Mouse (Mus musculus) adrenal gland (tissue): ENCODE data around the gene Mtmr4.

Experiments used
- intact Hi-C: fragments of 180-260 bp; cut with DNase I; formaldehyde crosslinking; loops from one replicate; pipeline ENCODE4 v1.15.1; 2025

Gene Mtmr4

DNA sequence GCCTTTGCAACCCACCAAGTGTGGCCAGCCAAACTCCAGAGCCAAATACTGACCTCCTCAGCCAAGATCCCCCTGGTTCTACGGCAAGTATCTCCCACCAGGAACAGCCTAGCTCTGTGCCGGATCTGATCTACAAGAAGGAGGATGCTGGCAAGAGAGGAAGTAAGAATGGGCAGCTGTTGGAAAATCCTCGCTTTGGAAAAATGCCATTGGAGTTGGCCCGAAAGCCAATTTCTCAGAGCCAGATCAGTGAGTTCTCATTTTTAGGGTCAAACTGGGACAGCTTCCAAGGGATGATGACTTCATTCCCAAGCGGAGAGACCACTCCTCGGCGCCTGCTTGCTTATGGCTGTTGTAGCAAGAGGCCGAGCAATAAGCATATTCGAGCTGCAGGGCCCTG is 19.6 kb downstream of the Mtmr4 start:
- intact Hi-C loops, result no loop called here

GRCm38 (mm10) chr11:87613972-87614371 is 22.0 kb downstream of the Mtmr4 start:
- intact Hi-C loops, result no loop called here

DNA sequence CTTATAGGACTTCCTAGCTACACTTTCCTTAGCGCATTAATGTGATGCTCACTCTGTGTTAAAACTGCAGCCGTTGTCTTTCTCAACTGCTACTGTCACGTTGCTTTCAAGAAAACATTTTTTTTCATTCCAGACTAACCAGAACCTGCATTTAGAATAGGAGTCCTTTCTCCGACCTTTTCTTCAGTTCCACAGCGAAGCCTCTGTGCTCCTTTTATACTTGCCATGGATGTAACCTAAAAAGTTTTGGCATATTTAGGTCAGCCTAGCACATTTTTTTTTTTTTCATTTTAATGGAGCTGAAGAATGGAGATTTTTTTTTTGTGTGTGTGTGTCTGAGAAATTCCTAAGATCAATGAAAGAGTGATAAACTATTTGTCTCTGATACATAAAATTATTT is 23.6 kb downstream of the Mtmr4 start:
- intact Hi-C loops, result no loop called here

GRCm38 (mm10) chr11:87615952-87616351 is 24.0 kb downstream of the Mtmr4 start:
- intact Hi-C loops, result no loop called here

- intact Hi-C loops, result no loop called here
These were observed 25.0 kb downstream of the Mtmr4 start, which contains the start of gene Hsf5 for GRCm38 (mm10) chr11:87616790-87617474. Gene Hsf5 (plus strand): TSS chr11:87617164.

DNA sequence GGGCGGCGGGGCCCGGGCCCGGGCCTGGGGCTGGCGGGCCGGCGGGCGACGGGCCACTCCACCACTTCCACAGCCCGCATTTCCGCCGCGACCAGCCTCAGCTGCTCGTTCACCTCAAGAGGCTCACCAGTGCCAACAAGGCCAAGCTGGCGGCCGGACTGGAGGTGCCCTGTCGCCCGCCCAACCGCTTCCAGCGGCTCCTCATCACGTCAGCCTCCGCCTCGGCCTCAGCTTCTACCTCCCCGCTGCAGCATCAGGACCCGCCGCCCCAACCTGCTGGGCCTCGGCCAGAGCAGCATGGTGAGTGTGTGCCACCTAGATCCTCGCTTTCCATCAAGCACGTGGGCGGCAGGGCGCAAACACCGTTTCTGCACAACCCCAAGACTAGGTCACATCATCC is 25.6 kb downstream of the Mtmr4 start:
- intact Hi-C loops, result no loop called here

GRCm38 (mm10) chr11:87623160-87623559 is 31.2 kb downstream of the Mtmr4 start:
- intact Hi-C loops, result no loop called here

DNA sequence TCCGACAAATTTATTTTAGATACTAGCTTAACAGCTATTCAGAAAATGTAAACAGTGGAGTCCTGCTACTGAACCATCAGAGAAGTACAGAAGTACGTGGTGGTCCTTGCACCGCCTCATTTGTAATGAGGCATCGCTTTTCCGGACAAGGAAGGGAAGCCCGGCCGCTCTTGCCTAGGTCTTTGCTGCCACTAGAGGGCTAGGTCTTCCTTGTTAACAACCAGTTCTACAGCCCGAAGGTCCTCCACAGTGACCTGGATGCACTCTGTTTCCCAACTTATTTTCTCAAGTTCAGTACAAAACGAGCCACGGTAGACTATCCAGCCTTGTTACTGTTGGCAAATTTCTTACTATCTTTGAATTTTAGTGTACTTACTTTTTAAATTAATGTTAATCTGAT is 37.9 kb downstream of the Mtmr4 start:
- intact Hi-C loops, result loop anchor here (5.0 kb wide), 1 partner anchor 142 kb away; no protein-coding TSS in a partner anchor

- intact Hi-C loops, result no loop called here
These were observed 46.8 kb downstream of the Mtmr4 start for GRCm38 (mm10) chr11:87638793-87639192.

GRCm38 (mm10) chr11:87639206-87639605 is 47.2 kb downstream of the Mtmr4 start:
- intact Hi-C loops, result no loop called here

DNA sequence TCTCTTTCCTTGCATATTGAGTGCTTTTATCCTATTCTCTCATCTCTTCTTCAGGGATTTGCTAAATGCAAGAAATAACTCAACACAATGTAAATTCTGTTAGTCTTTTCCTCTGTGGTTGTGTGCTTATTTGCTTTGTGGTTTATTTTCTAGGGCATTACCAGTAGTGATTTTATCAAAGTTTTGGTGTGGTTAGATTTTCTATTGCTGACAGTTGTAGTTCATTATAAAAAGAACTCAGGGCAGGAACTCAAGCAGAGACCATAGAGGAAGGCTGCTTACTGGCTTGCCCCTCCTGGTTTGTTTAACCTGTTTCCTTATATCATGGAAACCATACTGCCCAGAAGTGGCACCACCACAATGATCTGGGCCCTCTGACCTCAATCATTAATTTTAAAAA is 50.9 kb downstream of the Mtmr4 start:
- intact Hi-C loops, result no loop called here

- intact Hi-C loops, result no loop called here
These were observed 62.7 kb downstream of the Mtmr4 start for GRCm38 (mm10) chr11:87654693-87655092.

- intact Hi-C loops, result no loop called here
These were observed 67.3 kb downstream of the Mtmr4 start for GRCm38 (mm10) chr11:87659216-87659615.

- intact Hi-C loops, result loop anchor here (1.0 to 5.0 kb wide), 2 partner anchors 55 to 109 kb away; no protein-coding TSS in a partner anchor
These were observed 70.4 kb downstream of the Mtmr4 start, which contains the start of gene Rnf43 for GRCm38 (mm10) chr11:87662407-87662806. Gene Rnf43 (plus strand): TSS chr11:87662722.

DNA sequence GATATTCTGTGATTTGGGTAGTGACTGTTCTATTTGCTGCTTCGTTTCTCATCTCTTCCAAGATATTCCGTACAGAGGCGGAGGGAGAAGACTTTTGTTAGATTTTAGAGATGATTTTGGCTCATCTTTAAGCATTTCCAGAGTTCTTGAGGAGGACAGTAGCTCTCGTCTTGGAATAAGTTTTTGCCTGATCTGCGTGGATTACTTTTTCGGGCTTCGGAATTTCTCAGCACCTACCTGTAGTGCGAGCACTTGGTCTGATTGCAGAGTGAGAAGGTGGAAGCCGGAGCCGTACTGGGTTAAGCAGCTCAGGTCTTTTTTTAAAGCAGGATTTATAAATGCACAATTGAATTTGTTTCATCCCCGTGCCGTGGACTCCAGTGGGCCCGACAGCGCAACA is 70.9 kb downstream of the Mtmr4 start:
- intact Hi-C loops, result loop anchor here (1.0 to 5.0 kb wide), 2 partner anchors 54 to 108 kb away; no protein-coding TSS in a partner anchor

DNA sequence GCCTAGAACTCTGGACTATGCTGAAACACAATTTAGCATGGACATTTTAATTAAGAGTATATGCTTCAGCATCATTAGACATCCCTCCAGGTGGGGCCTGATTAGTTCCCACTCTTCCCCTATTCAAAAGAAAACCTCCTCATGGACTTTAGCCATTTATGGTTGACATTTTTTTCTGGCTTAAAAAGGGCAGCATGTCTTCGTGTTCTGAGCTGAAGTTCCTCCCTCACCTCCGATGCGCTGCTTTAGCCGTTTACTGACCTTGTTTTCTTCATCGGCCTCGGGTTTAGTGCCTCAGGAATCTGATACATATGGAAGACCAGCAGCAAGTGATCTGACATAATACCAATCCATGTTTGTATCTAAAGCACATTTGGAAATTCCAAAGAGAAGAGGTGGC is 72.0 kb downstream of the Mtmr4 start:
- intact Hi-C loops, result loop anchor here (5.0 kb wide), 1 partner anchor 53 kb away; no protein-coding TSS in a partner anchor

- intact Hi-C loops, result loop anchor here (5.0 kb wide), 1 partner anchor 53 kb away; no protein-coding TSS in a partner anchor
These were observed 72.6 kb downstream of the Mtmr4 start for GRCm38 (mm10) chr11:87664521-87664920.

DNA sequence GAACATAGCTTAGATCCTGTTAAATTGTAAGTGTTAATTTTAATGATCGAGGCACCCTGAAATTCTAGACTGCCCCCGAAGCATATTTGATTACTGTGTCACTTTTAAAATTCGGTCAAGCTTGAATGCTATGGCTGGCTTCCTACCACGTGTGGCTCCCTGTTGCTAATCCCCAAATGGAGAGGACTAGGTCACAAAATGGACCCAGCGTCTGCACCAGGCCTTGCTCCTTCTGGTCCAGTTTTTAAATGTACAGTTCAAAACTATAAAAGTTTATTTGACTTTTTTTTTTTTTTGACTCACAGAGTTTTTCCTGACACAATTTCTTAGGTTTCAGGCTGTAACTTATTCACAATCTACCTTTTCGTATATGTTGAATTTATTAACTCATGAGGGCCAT is 73.3 kb downstream of the Mtmr4 start:
- intact Hi-C loops, result no loop called here

GRCm38 (mm10) chr11:87665658-87666057 is 73.7 kb downstream of the Mtmr4 start:
- intact Hi-C loops, result no loop called here
